Mouse (Mus musculus) heart, embryonic 14.5 days (tissue): ENCODE measurements around the gene Pxmp4. TPM values are rescaled to one million over a fixed set of nuclear protein-coding genes. Genes with fewer than 3 reads are reported as not detected.

Experiments
- ATAC-seq: fragments of 200-750 bp; cut with Nextera tagmentation; 2 replicates; pipeline ENCODE4 v1.8.0; 2017; ENCODE audit warnings: low read depth, moderate TSS enrichment; ENCODE audit not compliant: insufficient number of reproducible peaks, insufficient read depth, low FRiP score
- H3K27ac ChIP-seq, 2 experiments: fragments of 200-500 bp in 1 of 2; fragments of 300-500 bp in 1 of 2; sonication (generic) in 1 of 2; replicated peaks in 1 of 2; 2 replicates each; pipeline ENCODE4 v1.5.1; 2012 to 2014; ENCODE audit warnings: low read depth in 2 of 2, low read length in 2 of 2, control low read depth in 1 of 2, mild to moderate bottlenecking in 1 of 2, mixed read lengths in 1 of 2; ENCODE audit not compliant: control insufficient read depth in 1 of 2, insufficient read depth in 1 of 2
- H3K27me3 ChIP-seq: fragments of 300-500 bp; sonication (generic); 2 replicates; pipeline ENCODE4 v1.6.1; 2014; ENCODE audit warnings: mild to moderate bottlenecking, low read length, control low read depth; ENCODE audit not compliant: control insufficient read depth, insufficient read depth
- H3K36me3 ChIP-seq: fragments of 300-500 bp; sonication (generic); 2 replicates; pipeline ENCODE4 v1.6.1; 2014; ENCODE audit warnings: mild to moderate bottlenecking, control low read depth, low read length, mixed read lengths; ENCODE audit not compliant: control insufficient read depth, insufficient read depth
- H3K4me1 ChIP-seq, 2 experiments: fragments of 200-500 bp in 1 of 2; fragments of 300-500 bp in 1 of 2; sonication (generic) in 1 of 2; 2 replicates each; pipeline ENCODE4 v1.6.1; 2012 to 2014; ENCODE audit warnings: low read length in 2 of 2, control low read depth in 1 of 2, mixed read lengths in 1 of 2; ENCODE audit not compliant: control insufficient read depth in 2 of 2, insufficient read depth in 2 of 2
- H3K4me2 ChIP-seq: fragments of 300-500 bp; sonication (generic); 2 replicates; pipeline ENCODE4 v1.6.1; 2014; ENCODE audit warnings: mild to moderate bottlenecking, low read length
- H3K4me3 ChIP-seq, 2 experiments: fragments of 200-500 bp in 1 of 2; fragments of 300-500 bp in 1 of 2; sonication (generic) in 1 of 2; 2 replicates each; pipeline ENCODE4 v1.5.1; 2012 to 2014; ENCODE audit warnings: low read length in 2 of 2, mild to moderate bottlenecking in 2 of 2, control low read depth in 1 of 2, low read depth in 1 of 2, moderate library complexity in 1 of 2; ENCODE audit not compliant: control insufficient read depth in 1 of 2, insufficient read depth in 1 of 2
- H3K9ac ChIP-seq: fragments of 300-500 bp; sonication (generic); 2 replicates; pipeline ENCODE4 v1.6.1; 2014; ENCODE audit warnings: mild to moderate bottlenecking, low read length
- H3K9me3 ChIP-seq: fragments of 300-500 bp; sonication (generic); 2 replicates; pipeline ENCODE4 v1.6.1; 2016; ENCODE audit warnings: low read length, control low read depth; ENCODE audit not compliant: control insufficient read depth
- WGBS: fragments of 180-500 bp; shearing (Covaris S2); extraction: QIAGEN DNeasy Blood & Tissue Kit; methylation state at CpG from one replicate; pipeline ENCODE4 v1.1.7; 2014; 5-methylcytosine and 5-hydroxymethylcytosine counted together
- polyA plus RNA-seq: library from polyadenylated mRNA; unstranded; fragments of >200 nt; fragmentation: Nextera tagmentation; extraction: Ambion mirVana; gene quantifications from 2 replicates; pipeline ENCODE4 v1.2.1, GENCODE M21; 2014

Pxmp4 gene
- polyA plus RNA-seq, 1 experiment from 2014 or later, result 33.7 TPM

DNA sequence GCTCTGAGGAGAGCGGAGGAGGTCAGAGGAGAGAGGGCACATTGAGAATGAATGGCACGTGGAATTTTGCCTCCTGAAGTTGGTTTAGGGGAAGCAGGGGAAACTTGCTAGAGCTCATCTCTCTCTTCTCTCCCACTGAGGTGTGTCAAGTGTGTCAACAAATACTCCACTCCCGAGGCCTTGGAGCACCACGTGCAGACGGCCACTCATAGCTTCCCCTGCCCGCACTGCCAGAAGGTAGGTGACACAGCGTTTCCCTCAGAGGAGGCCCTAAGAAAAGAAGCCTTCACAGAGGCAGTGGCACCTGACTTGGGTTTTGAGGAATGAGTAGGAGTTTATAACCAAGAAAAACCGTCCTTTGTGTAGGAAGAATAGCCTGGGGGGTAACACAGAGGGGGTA is 37.7 kb upstream of the Pxmp4 start:
- H3K9me3 ChIP-seq, result 0 out of 2 replicates have a peak, but pooled peaks cover 5% of the 10 kb centered on the region
- no peak overlapping the region for H3K4me2 ChIP-seq
- no peak overlapping the region for H3K4me3 ChIP-seq
- WGBS, result 76% methylated on average over 8 of the region's 8 CpGs
- no peaks in the 10 kb centered on the region for H3K4me1 ChIP-seq
- H3K9ac ChIP-seq, result no peak overlapping the region
- ATAC-seq, result no peak
- no peak overlapping the region for H3K27ac ChIP-seq
- peaks cover 23% of the 10 kb centered on the region for H3K36me3 ChIP-seq
- H3K27me3 ChIP-seq, result no peaks in the 10 kb centered on the region

DNA sequence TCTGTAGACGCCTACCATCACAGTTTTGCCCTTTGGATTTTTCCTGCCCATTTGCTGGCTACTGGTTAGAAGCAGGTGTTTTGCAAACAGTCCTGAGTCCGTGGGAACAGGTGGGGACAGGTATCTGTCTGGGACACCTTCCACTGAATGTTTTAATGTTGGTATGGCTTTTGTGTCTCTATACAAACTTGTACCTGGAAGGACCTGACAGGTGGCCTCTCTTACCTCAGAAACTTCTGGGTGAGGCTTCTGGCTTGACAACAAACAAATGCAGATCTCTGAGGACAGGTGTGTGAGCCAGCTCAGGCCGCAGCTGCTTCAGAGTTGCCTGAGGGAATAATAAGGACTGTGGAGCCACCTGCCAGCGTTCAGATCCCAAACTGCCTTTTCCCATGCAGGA is 35.6 kb upstream of the Pxmp4 start:
- Histone ChIP-seq H3K27me3 (no peaks in the 10 kb centered on the region), H3K4me2 (no peak overlapping the region), H3K9me3 (0 out of 2 replicates have a peak, but pooled peaks cover 5% of the 10 kb centered on the region), H3K36me3 (peaks cover 30% of the 10 kb centered on the region), H3K4me1 (no peaks in the 10 kb centered on the region), H3K9ac (no peak overlapping the region), H3K27ac (no peak overlapping the region), H3K4me3 (no peak overlapping the region)
- no peak for ATAC-seq
- 94% methylated on average over 4 of the region's 4 CpGs for WGBS

DNA sequence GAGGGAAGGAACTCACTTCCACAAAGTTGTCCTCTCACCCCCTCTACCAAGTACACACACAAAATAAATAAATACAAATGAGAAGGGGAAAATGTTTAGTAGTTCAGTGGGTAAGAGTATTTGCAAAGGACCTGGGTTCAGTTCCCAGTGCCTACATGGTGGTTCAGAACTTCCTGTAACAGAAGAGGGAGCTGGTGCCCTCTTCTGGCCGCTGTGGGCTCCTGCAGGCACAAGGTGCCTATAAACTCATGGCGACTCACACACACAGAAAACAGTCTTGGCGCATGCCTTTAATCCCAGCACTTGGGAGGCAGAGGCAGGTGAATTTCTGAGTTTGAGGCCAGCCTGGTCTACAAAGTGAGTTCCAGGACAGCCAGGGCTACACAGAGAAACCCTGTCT is 35.0 kb upstream of the Pxmp4 start:
- Histone ChIP-seq H3K27me3 (no peaks in the 10 kb centered on the region), H3K36me3 (peaks cover 27% of the 10 kb centered on the region), H3K9ac (no peak overlapping the region), H3K27ac (no peak overlapping the region), H3K4me2 (no peak overlapping the region), H3K4me1 (no peaks in the 10 kb centered on the region), H3K9me3 (0 out of 2 replicates have a peak, but pooled peaks cover 5% of the 10 kb centered on the region), H3K4me3 (no peak overlapping the region)
- no peak for ATAC-seq
- WGBS, result 90% methylated on average over 3 of the region's 3 CpGs

DNA sequence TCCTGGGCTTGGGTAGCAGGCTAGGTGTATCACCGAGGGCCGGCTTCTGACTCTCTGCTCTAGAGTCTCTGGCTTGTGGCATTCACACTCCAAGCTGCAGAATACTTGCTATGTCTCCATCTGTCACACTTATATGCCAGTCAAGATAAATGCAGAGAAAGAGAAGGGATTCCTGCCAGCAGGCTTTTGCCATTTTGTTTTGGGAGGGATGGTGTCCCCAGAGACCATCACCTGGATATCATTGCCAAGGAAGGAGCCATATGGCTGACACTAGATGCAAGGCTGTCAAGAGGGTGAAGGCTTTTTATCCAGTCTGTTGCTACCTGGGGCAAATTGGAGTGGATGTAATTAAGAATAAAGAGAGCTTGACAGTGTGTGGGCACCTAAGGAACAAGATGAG is 32.3 kb upstream of the Pxmp4 start:
- H3K27ac ChIP-seq, result no peak overlapping the region
- no peaks in the 10 kb centered on the region for H3K4me1 ChIP-seq
- H3K4me3 ChIP-seq, result no peak overlapping the region
- H3K27me3 ChIP-seq, result no peaks in the 10 kb centered on the region
- no peak for ATAC-seq
- H3K9me3 ChIP-seq, result 0 out of 2 replicates have a peak, but pooled peaks cover 5% of the 10 kb centered on the region
- no peak overlapping the region for H3K9ac ChIP-seq
- H3K4me2 ChIP-seq, result no peak overlapping the region
- peaks cover 34% of the 10 kb centered on the region for H3K36me3 ChIP-seq
- WGBS, result 72% methylated on average over 2 of the region's 2 CpGs

DNA sequence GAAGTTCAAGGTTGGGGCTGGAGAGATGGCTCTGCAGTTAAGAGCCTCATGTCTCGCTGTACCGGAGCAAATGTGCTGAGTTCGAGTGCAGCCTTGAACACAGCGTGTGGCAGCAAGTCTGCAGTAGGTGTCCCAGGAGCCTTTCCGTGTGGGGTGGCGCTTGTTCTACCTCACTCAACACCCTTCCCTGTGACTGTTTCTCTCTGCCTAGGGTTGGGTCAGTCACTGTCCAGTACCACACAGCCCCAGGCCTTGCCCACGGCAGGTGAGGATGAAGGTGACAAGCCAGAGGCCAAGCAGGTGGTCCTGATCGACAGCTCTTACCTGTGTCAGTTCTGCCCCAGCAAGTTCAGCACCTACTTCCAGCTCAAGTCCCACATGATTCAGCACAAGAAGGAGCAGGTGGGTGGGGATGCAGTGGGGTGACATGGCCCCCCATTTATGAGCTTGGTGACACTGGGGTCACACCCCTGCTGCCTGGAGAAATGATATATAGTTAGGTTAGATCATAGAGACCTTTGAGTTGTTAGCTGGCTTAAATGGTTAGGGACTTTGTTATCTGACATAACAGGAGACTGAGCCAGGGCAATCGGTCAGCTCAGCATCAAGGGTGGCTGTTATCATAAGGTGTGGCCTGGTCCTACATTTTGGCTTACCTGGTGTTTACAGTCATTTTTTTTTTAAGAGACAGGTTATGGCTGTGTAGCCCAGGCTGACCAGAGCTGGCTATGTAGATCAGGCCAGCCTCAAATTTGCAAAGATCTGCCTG is 30.6 kb upstream of the Pxmp4 start:
- Histone ChIP-seq H3K9me3 (0 out of 2 replicates have a peak, but pooled peaks cover 5% of the 10 kb centered on the region), H3K27me3 (no peaks in the 10 kb centered on the region), H3K4me3 (no peak overlapping the region), H3K4me1 (no peaks in the 10 kb centered on the region), H3K27ac (no peak overlapping the region), H3K4me2 (no peak overlapping the region), H3K9ac (no peak overlapping the region), H3K36me3 (peaks cover 43% of the 10 kb centered on the region)
- WGBS, result 90% methylated on average over 9 of the region's 9 CpGs
- no peak for ATAC-seq

DNA sequence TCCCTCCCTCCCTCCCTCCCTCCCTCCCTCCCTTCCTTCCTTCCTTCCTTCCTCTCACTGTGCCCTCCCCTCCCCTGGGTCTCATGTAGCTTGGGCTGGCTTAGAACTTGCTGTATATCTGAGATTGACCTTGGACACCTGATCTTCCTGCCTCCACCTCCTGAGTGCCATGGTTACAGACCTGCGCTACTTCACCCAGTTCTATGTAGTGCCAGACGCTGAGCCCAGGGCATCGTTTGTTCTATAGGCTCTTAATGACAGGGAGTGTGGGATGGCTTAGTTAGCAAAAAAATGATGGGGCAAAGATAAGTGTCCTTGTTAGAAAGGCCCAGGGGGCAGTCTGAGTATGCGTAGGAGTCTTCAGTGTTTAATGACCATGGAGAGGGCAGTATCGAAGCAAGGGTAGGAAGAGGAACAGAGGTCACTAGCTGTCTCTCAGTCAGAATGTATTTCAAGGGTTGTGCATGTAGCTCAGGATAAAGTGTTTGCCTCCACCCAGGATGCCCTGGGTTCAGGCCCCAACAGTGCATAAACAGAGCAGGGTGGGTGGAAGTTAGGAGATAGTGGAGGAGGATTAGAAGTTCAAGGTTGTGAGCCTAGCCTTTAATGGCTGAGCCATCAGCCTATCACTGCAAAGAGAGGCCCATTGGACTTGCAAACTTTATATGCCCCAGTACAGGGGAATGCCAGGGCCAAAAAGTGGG is 29.7 kb upstream of the Pxmp4 start:
- 88% methylated on average over 5 of the region's 5 CpGs for WGBS
- H3K27me3 ChIP-seq, result no peaks in the 10 kb centered on the region
- H3K4me3 ChIP-seq, result no peak overlapping the region
- no peak overlapping the region for H3K27ac ChIP-seq
- H3K4me2 ChIP-seq, result no peak overlapping the region
- ATAC-seq, result no peak
- 0 out of 2 replicates have a peak, but pooled peaks cover 1% of the 10 kb centered on the region for H3K9me3 ChIP-seq
- peaks cover 38% of the 10 kb centered on the region for H3K36me3 ChIP-seq
- no peaks in the 10 kb centered on the region for H3K4me1 ChIP-seq
- H3K9ac ChIP-seq, result no peak overlapping the region

DNA sequence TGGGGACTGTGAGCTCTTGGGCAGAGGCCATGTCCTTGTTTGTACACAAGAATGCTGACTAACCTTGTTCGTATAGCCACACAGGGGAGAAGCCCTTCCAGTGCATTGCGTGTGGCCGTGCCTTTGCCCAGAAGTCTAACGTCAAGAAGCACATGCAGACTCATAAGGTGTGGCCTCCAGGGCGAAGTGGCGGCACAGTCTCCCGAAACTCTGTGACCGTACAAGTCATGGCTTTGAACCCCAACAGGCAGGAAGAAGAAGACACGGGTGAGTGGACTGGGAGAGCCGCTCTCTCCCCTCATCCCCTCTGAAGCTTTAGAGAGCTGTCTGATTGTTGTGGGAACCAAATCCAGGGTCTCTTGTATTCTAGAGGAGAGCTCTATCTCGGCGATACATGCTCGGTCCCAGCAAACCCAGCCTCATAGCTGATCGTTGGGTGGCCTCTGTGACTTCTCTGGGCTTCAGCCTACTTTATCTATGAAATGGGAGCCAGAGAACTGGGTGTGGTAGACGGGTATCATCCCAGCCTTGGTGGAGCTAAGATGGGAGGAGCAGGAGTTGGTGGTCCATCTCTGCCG is 28.8 kb upstream of the Pxmp4 start:
- Histone ChIP-seq H3K9me3 (no peaks in the 10 kb centered on the region), H3K36me3 (peaks cover 32% of the 10 kb centered on the region), H3K9ac (no peak overlapping the region), H3K4me2 (no peak overlapping the region), H3K4me3 (no peak overlapping the region), H3K4me1 (no peaks in the 10 kb centered on the region), H3K27me3 (no peaks in the 10 kb centered on the region), H3K27ac (no peak overlapping the region)
- 87% methylated on average over 16 of the region's 16 CpGs for WGBS
- no peak for ATAC-seq
